Mouse (Mus musculus) left cerebral cortex, postnatal 14 days (tissue): ENCODE data around the gene Dclk2. TPM values are rescaled to one million over a fixed set of nuclear protein-coding genes. Genes with fewer than 3 reads are reported as not detected.

ENCODE experiments used
- DNase-seq, 2 experiments: peaks; one replicate each; pipeline ENCODE4 v3.0.0; 2021 to 2022; ENCODE audit warnings: low spot score in 2 of 2, mixed read lengths in 1 of 2
- intact Hi-C: fragments of 180-260 bp; cut with DNase I; formaldehyde crosslinking; loops from one replicate; pipeline ENCODE4 v1.15.1; 2025
- total RNA-seq, 2 experiments: library from RNA; stranded (reverse); gene quantifications; 2 replicates each; pipeline ENCODE4 v1.2.3; 2021

Gene Dclk2
- total RNA-seq, 2 experiments from 2014 or later = 74.7 to 80.2 TPM

GRCm38 (mm10) chr3:86779704-86780103, 140.9 kb downstream of the Dclk2 start:
- no peak for DNase-seq
- intact Hi-C loops = no loop called here

GRCm38 (mm10) chr3:86775444-86775828, 145.2 kb downstream of the Dclk2 start:
- intact Hi-C loops = no loop called here
- DNase-seq = no peak

- intact Hi-C loops = no loop called here
- no peak for DNase-seq
Measured at GRCm38 (mm10) chr3:86774566-86775443, 145.8 kb downstream of the Dclk2 start.

- no peak for DNase-seq
- intact Hi-C loops = loop anchor here (10.0 kb wide), 3 partner anchors 234 to 504 kb away; no protein-coding TSS in a partner anchor
Measured at GRCm38 (mm10) chr3:86768969-86769368, 151.7 kb downstream of the Dclk2 start.

- intact Hi-C loops = loop anchor here (10.0 kb wide), 3 partner anchors 234 to 504 kb away; no protein-coding TSS in a partner anchor
- no peak for DNase-seq
Measured at GRCm38 (mm10) chr3:86768553-86768952, 152.1 kb downstream of the Dclk2 start.

- intact Hi-C loops = loop anchor here (10.0 kb wide), 3 partner anchors 228 to 498 kb away; no protein-coding TSS in a partner anchor
- no peak for DNase-seq
Measured at GRCm38 (mm10) chr3:86762456-86762855, 158.2 kb downstream of the Dclk2 start.

GRCm38 (mm10) chr3:86762036-86762415, 158.6 kb downstream of the Dclk2 start:
- DNase-seq = no peak
- intact Hi-C loops = loop anchor here (10.0 kb wide), 3 partner anchors 227 to 497 kb away; no protein-coding TSS in a partner anchor

GRCm38 (mm10) chr3:86761095-86762035, 159.3 kb downstream of the Dclk2 start:
- DNase-seq = peak; percentile 87 to 89
- intact Hi-C loops = loop anchor here (10.0 kb wide), 3 partner anchors 227 to 497 kb away; no protein-coding TSS in a partner anchor

- intact Hi-C loops = loop anchor here (10.0 kb wide), 3 partner anchors 226 to 496 kb away; no protein-coding TSS in a partner anchor
- no peak for DNase-seq
Measured at GRCm38 (mm10) chr3:86760474-86760873, 160.2 kb downstream of the Dclk2 start.

GRCm38 (mm10) chr3:86759834-86760233, 160.8 kb downstream of the Dclk2 start:
- no peak for DNase-seq
- intact Hi-C loops = loop anchor here (10.0 kb wide), 3 partner anchors 225 to 495 kb away; no protein-coding TSS in a partner anchor

- DNase-seq = no peak
- intact Hi-C loops = no loop called here
Measured at GRCm38 (mm10) chr3:86759383-86759782, 161.3 kb downstream of the Dclk2 start.

- intact Hi-C loops = no loop called here
Measured at GRCm38 (mm10) chr3:86758727-86759126, 161.9 kb downstream of the Dclk2 start.

GRCm38 (mm10) chr3:86756548-86756947, 164.1 kb downstream of the Dclk2 start:
- DNase-seq = no peak
- intact Hi-C loops = no loop called here

More at GRCm38 (mm10) chr3:86758727-86759126, 161.9 kb downstream of the Dclk2 start:
- no peak for DNase-seq

- intact Hi-C loops = no loop called here
- DNase-seq = no peak
Measured at GRCm38 (mm10) chr3:86754595-86755557, 165.8 kb downstream of the Dclk2 start.

GRCm38 (mm10) chr3:86754178-86754577, 166.5 kb downstream of the Dclk2 start:
- DNase-seq = no peak
- intact Hi-C loops = no loop called here

- intact Hi-C loops = no loop called here
- DNase-seq = no peak
Measured at GRCm38 (mm10) chr3:86750652-86751051, 170.0 kb downstream of the Dclk2 start.

GRCm38 (mm10) chr3:86745769-86746512, 174.7 kb downstream of the Dclk2 start:
- intact Hi-C loops = no loop called here

GRCm38 (mm10) chr3:86745348-86745747, 175.3 kb downstream of the Dclk2 start:
- intact Hi-C loops = no loop called here
- DNase-seq = no peak

More at GRCm38 (mm10) chr3:86745769-86746512, 174.7 kb downstream of the Dclk2 start:
- DNase-seq = no peak
